Mouse (Mus musculus) cerebellum, adult 8-10 months (tissue): ENCODE measurements around the gene Kdm5c.

ENCODE experiments used
- DNase-seq: peaks from one replicate; pipeline ENCODE4 v3.0.0; 2022

The Kdm5c gene

GRCm38 (mm10) chrX:152306224-152306623 is 73.4 kb downstream of the Kdm5c start:
- DNase-seq: no peak

- DNase-seq: no peak
Observed at GRCm38 (mm10) chrX:152307371-152307770, 74.6 kb downstream of the Kdm5c start.

GRCm38 (mm10) chrX:152307942-152308341 is 75.1 kb downstream of the Kdm5c start:
- DNase-seq: peak; percentile 16

GRCm38 (mm10) chrX:152320535-152320934 is 87.7 kb downstream of the Kdm5c start:
- no peak for DNase-seq

- no peak for DNase-seq
Observed at GRCm38 (mm10) chrX:152322776-152323175, 90.0 kb downstream of the Kdm5c start.

GRCm38 (mm10) chrX:152323584-152323983 is 90.8 kb downstream of the Kdm5c start:
- no peak for DNase-seq
